Mouse (Mus musculus): ENCODE results near the gene Mfap4. TPM values are rescaled to one million over a fixed set of nuclear protein-coding genes. Genes with fewer than 3 reads are reported as not detected.

Mfap4 gene
- polyA plus RNA-seq, 1 experiment from 2014 or later = 97.0 TPM

DNA sequence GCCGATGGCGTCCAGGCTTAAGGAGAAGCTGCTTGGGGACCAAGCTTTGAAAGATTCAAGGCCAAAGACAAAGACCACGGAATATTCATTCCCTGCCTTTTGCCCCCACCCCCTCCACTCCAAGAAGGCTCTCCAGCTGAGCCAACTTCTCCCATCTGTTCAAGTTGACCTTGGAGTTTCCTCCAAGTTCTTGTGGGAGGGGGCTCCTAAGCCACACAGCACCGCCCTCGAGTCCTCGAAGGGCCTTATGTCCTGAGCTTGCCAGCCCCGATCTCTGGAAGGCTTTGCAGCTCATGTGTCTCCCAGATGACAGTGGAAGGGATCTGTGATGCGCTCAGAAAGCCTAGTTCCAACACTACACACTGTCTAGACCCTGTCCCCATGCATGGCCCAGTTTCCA is 37.9 kb upstream of the Mfap4 start:
- H3K27me3 ChIP-seq (replicated peaks; ENCODE audit: control insufficient read depth, insufficient read depth, low read length) = no peaks in the 10 kb centered on the region
- no peak overlapping the region for H3K27ac ChIP-seq (ENCODE audit: low read depth, low read length)
- H3K4me1 ChIP-seq (replicated peaks; ENCODE audit: control insufficient read depth, insufficient read depth, low read length) = no peaks in the 10 kb centered on the region
- no peak overlapping the region for H3K4me3 ChIP-seq (ENCODE audit: low read depth, low read length)
- H3K4me2 ChIP-seq (replicated peaks; ENCODE audit: low read depth) = no peak overlapping the region
- no peaks in the 10 kb centered on the region for H3K36me3 ChIP-seq (ENCODE audit: control insufficient read depth, insufficient read depth)
- H3K9me3 ChIP-seq (ENCODE audit: control insufficient read depth) = no peaks in the 10 kb centered on the region
- no peak for TF ChIP-seq CTCF (IDR thresholded peaks at IDR 0.05; ENCODE audit: low read depth)
- H3K9ac ChIP-seq (ENCODE audit: low read depth, low read length) = no peak overlapping the region
- ATAC-seq = no peak
- 80% methylated on average over 8 of the region's 8 CpGs for WGBS

DNA sequence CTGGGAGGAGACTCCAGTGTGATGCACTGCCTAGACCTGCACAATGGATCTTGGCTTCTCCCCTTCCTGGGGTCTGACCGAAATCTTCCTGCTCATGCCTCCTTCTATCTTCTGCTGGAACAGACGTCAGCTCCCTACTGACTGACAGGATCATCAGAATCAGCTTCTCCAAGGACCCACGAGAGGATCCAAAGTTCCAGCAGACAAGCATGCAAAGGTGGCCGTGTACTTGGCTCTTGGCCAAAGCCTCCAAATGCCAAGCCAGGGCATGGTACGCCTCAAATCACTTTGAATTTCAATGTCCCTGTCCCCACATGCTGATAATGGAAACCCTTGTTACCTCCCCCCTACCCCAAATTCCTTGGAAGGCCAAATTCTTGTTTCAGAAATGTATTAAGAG is 37.2 kb upstream of the Mfap4 start:
- H3K9ac ChIP-seq (ENCODE audit: low read depth, low read length) = no peak overlapping the region

DNA sequence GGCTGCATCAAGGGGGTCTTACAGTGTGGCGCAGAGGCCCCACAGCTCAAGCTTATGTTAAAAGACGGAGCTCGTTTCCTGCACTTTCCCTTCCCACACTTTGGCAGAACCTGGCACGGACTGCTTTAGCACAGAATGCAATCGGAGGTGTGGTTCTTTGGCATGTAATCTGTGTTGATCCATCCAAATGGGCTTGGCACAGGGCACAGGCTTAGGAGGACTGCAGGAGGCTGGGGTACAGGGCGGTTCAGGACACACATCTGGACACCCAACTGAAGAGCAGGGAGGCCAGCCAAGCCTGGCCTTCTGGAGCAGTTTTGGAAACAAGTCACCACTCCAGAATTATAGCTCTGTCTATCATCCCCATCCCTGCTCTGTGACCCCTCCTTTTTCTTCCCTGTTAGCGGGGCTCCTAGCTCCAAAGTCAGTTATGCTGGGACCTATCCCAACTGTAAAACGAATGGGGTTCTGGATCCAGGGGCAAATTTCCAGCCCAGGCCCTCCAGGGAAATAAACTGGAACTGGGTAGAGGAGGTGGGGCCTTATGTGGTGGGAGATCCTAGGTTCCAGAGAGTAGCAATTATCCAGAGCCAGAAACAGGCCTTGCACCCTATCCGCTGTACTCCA is 36.5 kb upstream of the Mfap4 start:
- Histone ChIP-seq H3K9ac (ENCODE audit: low read depth, low read length) (no peak overlapping the region), H3K4me3 (ENCODE audit: low read depth, low read length) (no peak overlapping the region), H3K4me2 (replicated peaks; ENCODE audit: low read depth) (no peak overlapping the region), H3K4me1 (replicated peaks; ENCODE audit: control insufficient read depth, insufficient read depth, low read length) (no peaks in the 10 kb centered on the region), H3K36me3 (ENCODE audit: control insufficient read depth, insufficient read depth) (no peaks in the 10 kb centered on the region), H3K9me3 (ENCODE audit: control insufficient read depth) (no peaks in the 10 kb centered on the region), H3K27ac (ENCODE audit: low read depth, low read length) (no peak overlapping the region), H3K27me3 (replicated peaks; ENCODE audit: control insufficient read depth, insufficient read depth, low read length) (no peaks in the 10 kb centered on the region)
- TF ChIP-seq CTCF (IDR thresholded peaks at IDR 0.05; ENCODE audit: low read depth) = no peak
- WGBS = 73% methylated on average over 9 of the region's 9 CpGs
- ATAC-seq = no peak

More for the DNA sequence above, 37.2 kb upstream of the Mfap4 start:
- no peaks in the 10 kb centered on the region for H3K9me3 ChIP-seq (ENCODE audit: control insufficient read depth)
- no peaks in the 10 kb centered on the region for H3K36me3 ChIP-seq (ENCODE audit: control insufficient read depth, insufficient read depth)
- H3K27ac ChIP-seq (ENCODE audit: low read depth, low read length) = no peak overlapping the region
- H3K27me3 ChIP-seq (replicated peaks; ENCODE audit: control insufficient read depth, insufficient read depth, low read length) = no peaks in the 10 kb centered on the region
- no peaks in the 10 kb centered on the region for H3K4me1 ChIP-seq (replicated peaks; ENCODE audit: control insufficient read depth, insufficient read depth, low read length)
- H3K4me3 ChIP-seq (ENCODE audit: low read depth, low read length) = no peak overlapping the region
- TF ChIP-seq CTCF (IDR thresholded peaks at IDR 0.05; ENCODE audit: low read depth) = no peak
- no peak overlapping the region for H3K4me2 ChIP-seq (replicated peaks; ENCODE audit: low read depth)
- WGBS = 57% methylated on average over 5 of the region's 5 CpGs
- ATAC-seq = no peak

DNA sequence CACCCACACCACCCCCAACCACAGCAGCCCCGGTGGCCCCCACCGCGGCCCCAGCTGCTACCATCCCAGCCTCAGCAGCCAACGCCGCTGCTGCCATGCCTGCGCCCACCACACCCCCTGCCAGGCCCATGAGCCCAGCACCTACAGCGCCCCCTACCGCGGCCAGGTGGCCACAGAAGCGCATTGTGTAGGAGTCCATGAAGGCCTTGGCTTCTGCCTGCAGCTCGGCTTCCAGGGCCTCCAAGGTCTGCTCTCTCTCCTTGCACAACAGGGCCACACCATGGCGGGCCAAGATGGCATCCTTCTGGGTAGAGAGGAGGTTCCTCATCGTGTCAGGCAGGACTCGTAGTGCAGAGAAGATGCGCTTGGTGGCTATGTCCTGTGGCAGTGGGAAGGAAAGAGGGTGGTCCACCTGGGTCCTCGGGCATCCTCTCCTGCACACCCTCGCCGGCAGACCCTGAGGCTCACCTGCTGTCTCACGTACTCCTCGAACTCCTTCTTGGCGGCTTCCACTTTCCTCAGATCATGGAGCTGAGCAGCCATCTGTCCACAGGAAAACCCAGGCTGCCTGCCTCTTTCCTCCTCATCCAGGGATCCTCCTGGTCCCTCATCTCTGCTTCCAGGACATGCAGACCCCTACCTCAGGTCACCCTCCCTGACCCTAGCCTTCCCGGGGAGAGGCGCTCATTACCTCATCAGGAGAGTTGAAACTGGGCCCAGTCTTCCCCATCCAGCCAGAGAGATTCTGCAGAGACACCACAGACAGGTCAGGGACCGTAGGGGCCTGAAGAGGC is 35.5 kb upstream of the Mfap4 start:
- WGBS = 73% methylated on average over 24 of the region's 24 CpGs
- Histone ChIP-seq H3K4me1 (replicated peaks; ENCODE audit: control insufficient read depth, insufficient read depth, low read length) (0 out of 2 replicates have a peak, but pooled peaks cover 3% of the 10 kb centered on the region), H3K27ac (ENCODE audit: low read depth, low read length) (no peak overlapping the region), H3K9ac (ENCODE audit: low read depth, low read length) (no peak overlapping the region), H3K4me3 (ENCODE audit: low read depth, low read length) (no peak overlapping the region), H3K36me3 (ENCODE audit: control insufficient read depth, insufficient read depth) (no peaks in the 10 kb centered on the region), H3K27me3 (replicated peaks; ENCODE audit: control insufficient read depth, insufficient read depth, low read length) (no peaks in the 10 kb centered on the region), H3K4me2 (replicated peaks; ENCODE audit: low read depth) (no peak overlapping the region), H3K9me3 (ENCODE audit: control insufficient read depth) (no peaks in the 10 kb centered on the region)
- ATAC-seq = no peak
- peak; percentile 43 for TF ChIP-seq CTCF (IDR thresholded peaks at IDR 0.05; ENCODE audit: low read depth)

DNA sequence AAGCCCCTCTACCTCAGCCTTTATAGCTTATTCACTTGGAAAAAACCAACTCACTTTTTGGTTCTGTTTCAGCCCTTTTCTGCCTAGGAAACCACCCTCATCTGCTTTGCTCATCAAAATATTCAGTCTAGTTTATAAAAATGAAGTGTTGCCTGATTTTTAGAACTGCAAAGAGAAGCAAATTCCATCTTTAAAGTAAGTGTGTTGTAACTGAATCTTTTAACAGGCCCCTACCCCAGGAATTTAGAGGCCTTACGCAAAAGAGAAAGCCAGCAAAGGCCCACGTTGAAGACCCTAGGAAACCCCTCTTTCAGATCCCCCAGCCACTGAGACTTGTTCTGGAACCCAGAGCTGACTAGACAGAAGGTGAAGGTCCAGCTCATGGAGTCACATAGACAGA is 21.2 kb upstream of the Mfap4 start:
- no peak overlapping the region for H3K27ac ChIP-seq (ENCODE audit: low read depth, low read length)
- WGBS = 60% methylated on average over 2 of the region's 2 CpGs
- ATAC-seq = no peak

DNA sequence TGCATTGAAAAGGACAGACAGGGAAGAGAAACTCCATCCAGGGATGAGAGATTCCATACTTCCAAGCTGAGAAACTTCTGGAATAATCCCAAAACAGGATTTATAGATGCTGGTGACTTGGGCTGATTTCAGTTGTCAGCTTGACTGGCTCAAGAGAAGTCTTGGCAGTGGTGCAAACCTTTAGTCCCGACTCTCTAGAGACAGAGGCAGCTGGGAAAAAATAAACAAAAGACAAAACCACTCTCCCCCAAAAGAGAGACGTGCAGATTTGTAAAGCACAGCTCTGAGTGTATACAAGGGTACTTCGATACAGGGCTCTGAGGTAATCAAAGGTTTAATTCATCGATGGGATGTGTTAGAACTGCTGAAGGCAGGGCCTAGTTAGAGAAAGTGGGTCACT is 19.8 kb upstream of the Mfap4 start:
- Histone ChIP-seq H3K4me1 (replicated peaks; ENCODE audit: control insufficient read depth, insufficient read depth, low read length) (no peaks in the 10 kb centered on the region), H3K27me3 (replicated peaks; ENCODE audit: control insufficient read depth, insufficient read depth, low read length) (no peaks in the 10 kb centered on the region), H3K4me2 (replicated peaks; ENCODE audit: low read depth) (no peak overlapping the region), H3K9me3 (ENCODE audit: control insufficient read depth) (no peaks in the 10 kb centered on the region), H3K36me3 (ENCODE audit: control insufficient read depth, insufficient read depth) (no peaks in the 10 kb centered on the region), H3K27ac (ENCODE audit: low read depth, low read length) (no peak overlapping the region), H3K4me3 (ENCODE audit: low read depth, low read length) (no peak overlapping the region), H3K9ac (ENCODE audit: low read depth, low read length) (no peak overlapping the region)
- no peak for TF ChIP-seq CTCF (IDR thresholded peaks at IDR 0.05; ENCODE audit: low read depth)
- no peak for ATAC-seq
- 55% methylated on average over 4 of the region's 4 CpGs for WGBS

More for the DNA sequence above, 21.2 kb upstream of the Mfap4 start:
- no peak for TF ChIP-seq CTCF (IDR thresholded peaks at IDR 0.05; ENCODE audit: low read depth)
- no peaks in the 10 kb centered on the region for H3K27me3 ChIP-seq (replicated peaks; ENCODE audit: control insufficient read depth, insufficient read depth, low read length)
- no peaks in the 10 kb centered on the region for H3K4me1 ChIP-seq (replicated peaks; ENCODE audit: control insufficient read depth, insufficient read depth, low read length)
- no peak overlapping the region for H3K9ac ChIP-seq (ENCODE audit: low read depth, low read length)
- H3K4me3 ChIP-seq (ENCODE audit: low read depth, low read length) = no peak overlapping the region
- H3K4me2 ChIP-seq (replicated peaks; ENCODE audit: low read depth) = no peak overlapping the region
- no peaks in the 10 kb centered on the region for H3K9me3 ChIP-seq (ENCODE audit: control insufficient read depth)
- H3K36me3 ChIP-seq (ENCODE audit: control insufficient read depth, insufficient read depth) = no peaks in the 10 kb centered on the region

Measured in intestine, postnatal 0 days (tissue).